Mouse (Mus musculus) gastrocnemius, adult 2 months (tissue): Measurements from ENCODE around the gene Snx3. TPM values are rescaled to one million over a fixed set of nuclear protein-coding genes. Genes with fewer than 3 reads are reported as not detected.

Experiments
- DNase-seq: peaks from one replicate; pipeline ENCODE4 v3.0.0; 2022
- H3K27ac ChIP-seq: fragments of 200-600 bp; 2 replicates; pipeline ENCODE4 v1.8.1; 2022; ENCODE audit warnings: mild to moderate bottlenecking
- H3K4me3 ChIP-seq: fragments of 200-600 bp; 2 replicates; pipeline ENCODE4 v1.8.1; 2022; ENCODE audit warnings: mild to moderate bottlenecking, moderate library complexity
- CTCF ChIP-seq: fragments of 200-600 bp; IDR thresholded peaks from 2 replicates; pipeline ENCODE4 v1.8.1; 2022; ENCODE audit warnings: antibody characterized with exemption, mild to moderate bottlenecking, moderate library complexity
- intact Hi-C: fragments of 180-260 bp; cut with DNase I; formaldehyde crosslinking; loops from one replicate; pipeline ENCODE4 v1.15.1; 2025
- total RNA-seq, 2 experiments: library from RNA; stranded (reverse); gene quantifications; 2 replicates each; pipeline ENCODE4 v1.2.3; 2021

Snx3 gene
- total RNA-seq, 2 experiments from 2014 or later = 165 to 166 TPM

GRCm38 (mm10) chr10:42572971-42573370 is 71.1 kb downstream of the Snx3 start:
- Histone ChIP-seq H3K4me3 (no peak overlapping the region), H3K27ac (no peak overlapping the region)
- no peak for TF ChIP-seq CTCF
- intact Hi-C loops = no loop called here
- DNase-seq = no peak

GRCm38 (mm10) chr10:42574639-42575038 is 72.8 kb downstream of the Snx3 start:
- no peak for DNase-seq
- intact Hi-C loops = no loop called here
- TF ChIP-seq CTCF = no peak
- H3K27ac ChIP-seq = no peak overlapping the region
- H3K4me3 ChIP-seq = no peak overlapping the region

- TF ChIP-seq CTCF = no peak
- Histone ChIP-seq H3K4me3 (no peak overlapping the region), H3K27ac (no peak overlapping the region)
- intact Hi-C loops = no loop called here
- no peak for DNase-seq
Measured at GRCm38 (mm10) chr10:42577525-42578280, 75.9 kb downstream of the Snx3 start.

- Histone ChIP-seq H3K27ac (no peak overlapping the region), H3K4me3 (no peak overlapping the region)
- intact Hi-C loops = no loop called here
- DNase-seq = no peak
- TF ChIP-seq CTCF = no peak
Measured at GRCm38 (mm10) chr10:42578281-42578675, 76.4 kb downstream of the Snx3 start.

- no peak for TF ChIP-seq CTCF
- intact Hi-C loops = no loop called here
- DNase-seq = no peak
- H3K27ac ChIP-seq = no peak overlapping the region
- peak overlapping the region; percentile 53 for H3K4me3 ChIP-seq
Measured at GRCm38 (mm10) chr10:42578698-42579474, 77.1 kb downstream of the Snx3 start.

- Histone ChIP-seq H3K4me3 (peak overlapping the region; percentile 53), H3K27ac (no peak overlapping the region)
- DNase-seq = peak; percentile 26
- no peak for TF ChIP-seq CTCF
- intact Hi-C loops = loop anchor here (5.0 kb wide), 1 partner anchor 53 kb away; no protein-coding TSS in a partner anchor
Measured at GRCm38 (mm10) chr10:42579475-42580130, 77.8 kb downstream of the Snx3 start.

- DNase-seq = no peak
- no peak for TF ChIP-seq CTCF
- intact Hi-C loops = loop anchor here (5.0 kb wide), 1 partner anchor 52 kb away; no protein-coding TSS in a partner anchor
- no peak overlapping the region for H3K27ac ChIP-seq
- H3K4me3 ChIP-seq = peak overlapping the region; percentile 53
Measured at GRCm38 (mm10) chr10:42580131-42580950, 78.5 kb downstream of the Snx3 start.

GRCm38 (mm10) chr10:42580951-42581277 is 79.1 kb downstream of the Snx3 start:
- Histone ChIP-seq H3K4me3 (no peak overlapping the region), H3K27ac (no peak overlapping the region)
- intact Hi-C loops = loop anchor here (5.0 kb wide), 1 partner anchor 51 kb away; no protein-coding TSS in a partner anchor
- no peak for DNase-seq
- TF ChIP-seq CTCF = no peak

GRCm38 (mm10) chr10:42581694-42582565 is 80.1 kb downstream of the Snx3 start:
- intact Hi-C loops = loop anchor here (5.0 kb wide), 1 partner anchor 50 kb away; no protein-coding TSS in a partner anchor
- Histone ChIP-seq H3K27ac (no peak overlapping the region), H3K4me3 (peak overlapping the region; percentile 58)
- no peak for DNase-seq
- TF ChIP-seq CTCF = no peak

GRCm38 (mm10) chr10:42582566-42583110 is 80.8 kb downstream of the Snx3 start:
- peak overlapping the region; percentile 58 for H3K4me3 ChIP-seq
- intact Hi-C loops = loop anchor here (5.0 kb wide), 1 partner anchor 50 kb away; no protein-coding TSS in a partner anchor
- DNase-seq = peak; percentile 23
- H3K27ac ChIP-seq = no peak overlapping the region
- no peak for TF ChIP-seq CTCF
